Mouse (Mus musculus): ENCODE measurements around the gene Slc46a1. TPM values are rescaled to one million over a fixed set of nuclear protein-coding genes. Genes with fewer than 3 reads are reported as not detected.

Slc46a1 gene
- polyA plus RNA-seq (2016; fragmentation: Nextera tagmentation; extraction: Ambion mirVana), result 15.4 and 15.5 TPM in 2 replicates

GRCm38 (mm10) chr11:78465568-78466180 is at the start of gene Slc46a1:
TSS of gene Slc46a1 (plus strand) at chr11:78465697.
- peak within 1 kb of the TSS; percentile 90 for H3K9ac ChIP-seq
- no peaks in the 10 kb centered on the region for H3K27me3 ChIP-seq
- no peaks in the 10 kb centered on the region for H3K36me3 ChIP-seq
- peak within 1 kb of the TSS; percentile 73 for H3K4me3 ChIP-seq
- 0 out of 2 replicates have a peak, but pooled peaks cover 4% of the 10 kb centered on the region for H3K9me3 ChIP-seq
- peak within 1 kb of the TSS; percentile 82 for H3K4me2 ChIP-seq (replicated peaks)
- H3K4me1 ChIP-seq, result peaks cover 15% of the 10 kb centered on the region
- ATAC-seq (ENCODE audit: insufficient number of reproducible peaks, insufficient read depth, low FRiP score, low TSS enrichment), result peak; percentile 93
- WGBS, result under 1% methylated on average over 41 of the region's 41 CpGs
- peak within 1 kb of the TSS; percentile 97 for H3K27ac ChIP-seq

GRCm38 (mm10) chr11:78416854-78417253 is 48.6 kb upstream of the Slc46a1 start:
- Histone ChIP-seq H3K4me2 (replicated peaks) (no peak overlapping the region), H3K9ac (no peak overlapping the region), H3K9me3 (no peaks in the 10 kb centered on the region), H3K4me1 (no peaks in the 10 kb centered on the region), H3K27ac (no peak overlapping the region), H3K4me3 (no peak overlapping the region), H3K27me3 (peaks cover 5% of the 10 kb centered on the region; the same call in 1 of the 2 replicates), H3K36me3 (no peaks in the 10 kb centered on the region)
- ATAC-seq (ENCODE audit: insufficient number of reproducible peaks, insufficient read depth, low FRiP score, low TSS enrichment), result no peak
- 85% methylated on average over 6 of the region's 6 CpGs for WGBS

- H3K36me3 ChIP-seq, result no peaks in the 10 kb centered on the region
- H3K4me2 ChIP-seq (replicated peaks), result no peak overlapping the region
- no peaks in the 10 kb centered on the region for H3K9me3 ChIP-seq
- ATAC-seq (ENCODE audit: insufficient number of reproducible peaks, insufficient read depth, low FRiP score, low TSS enrichment), result no peak
- H3K27me3 ChIP-seq, result peaks cover 11% of the 10 kb centered on the region; the same call in 1 of the 2 replicates
- no peaks in the 10 kb centered on the region for H3K4me1 ChIP-seq
- H3K4me3 ChIP-seq, result no peak overlapping the region
- H3K27ac ChIP-seq, result no peak overlapping the region
- H3K9ac ChIP-seq, result no peak overlapping the region
- WGBS, result 69% methylated on average over 12 of the region's 12 CpGs
Observed at GRCm38 (mm10) chr11:78420263-78420889, 45.1 kb upstream of the Slc46a1 start.

- no peaks in the 10 kb centered on the region for H3K9me3 ChIP-seq
- H3K27ac ChIP-seq, result no peak overlapping the region
- H3K4me2 ChIP-seq (replicated peaks), result no peak overlapping the region
- no peak overlapping the region for H3K4me3 ChIP-seq
- no peaks in the 10 kb centered on the region for H3K4me1 ChIP-seq
- H3K27me3 ChIP-seq, result peaks cover 11% of the 10 kb centered on the region; the same call in 1 of the 2 replicates
- no peak overlapping the region for H3K9ac ChIP-seq
- WGBS, result 68% methylated on average over 13 of the region's 13 CpGs
- ATAC-seq (ENCODE audit: insufficient number of reproducible peaks, insufficient read depth, low FRiP score, low TSS enrichment), result no peak
- no peaks in the 10 kb centered on the region for H3K36me3 ChIP-seq
Observed at GRCm38 (mm10) chr11:78421201-78422009, 44.1 kb upstream of the Slc46a1 start.

GRCm38 (mm10) chr11:78422055-78422819 is 43.3 kb upstream of the Slc46a1 start, which contains the start of gene Slc13a2:
TSS of gene Slc13a2 (minus strand) at chr11:78422217.
- 27% methylated on average over 13 of the region's 13 CpGs for WGBS

GRCm38 (mm10) chr11:78424352-78424751 is 41.1 kb upstream of the Slc46a1 start:
- H3K9ac ChIP-seq, result no peak overlapping the region
- no peak for ATAC-seq (ENCODE audit: insufficient number of reproducible peaks, insufficient read depth, low FRiP score, low TSS enrichment)
- 64% methylated on average over 2 of the region's 2 CpGs for WGBS
- H3K27me3 ChIP-seq, result peaks cover 11% of the 10 kb centered on the region; the same call in 1 of the 2 replicates
- no peaks in the 10 kb centered on the region for H3K36me3 ChIP-seq
- no peaks in the 10 kb centered on the region for H3K4me1 ChIP-seq
- H3K4me3 ChIP-seq, result no peak overlapping the region
- no peak overlapping the region for H3K4me2 ChIP-seq (replicated peaks)
- no peaks in the 10 kb centered on the region for H3K9me3 ChIP-seq
- H3K27ac ChIP-seq, result no peak overlapping the region

More at GRCm38 (mm10) chr11:78422055-78422819, 43.3 kb upstream of the Slc46a1 start, which contains the start of gene Slc13a2:
- Histone ChIP-seq H3K9me3 (no peaks in the 10 kb centered on the region), H3K4me3 (no peak within 1 kb of the TSS), H3K4me1 (no peaks in the 10 kb centered on the region), H3K27me3 (peaks cover 11% of the 10 kb centered on the region; the same call in 1 of the 2 replicates), H3K36me3 (no peaks in the 10 kb centered on the region), H3K9ac (no peak within 1 kb of the TSS), H3K27ac (no peak within 1 kb of the TSS), H3K4me2 (replicated peaks) (no peak within 1 kb of the TSS)
- no peak for ATAC-seq (ENCODE audit: insufficient number of reproducible peaks, insufficient read depth, low FRiP score, low TSS enrichment)

GRCm38 (mm10) chr11:78425572-78425971 is 39.9 kb upstream of the Slc46a1 start:
- peaks cover 8% of the 10 kb centered on the region; the same call in 1 of the 2 replicates for H3K27me3 ChIP-seq
- 81% methylated on average over 1 of the region's 1 CpGs for WGBS
- no peak overlapping the region for H3K27ac ChIP-seq
- no peaks in the 10 kb centered on the region for H3K4me1 ChIP-seq
- H3K4me2 ChIP-seq (replicated peaks), result no peak overlapping the region
- ATAC-seq (ENCODE audit: insufficient number of reproducible peaks, insufficient read depth, low FRiP score, low TSS enrichment), result no peak
- H3K9me3 ChIP-seq, result no peaks in the 10 kb centered on the region
- no peaks in the 10 kb centered on the region for H3K36me3 ChIP-seq
- H3K9ac ChIP-seq, result no peak overlapping the region
- no peak overlapping the region for H3K4me3 ChIP-seq

GRCm38 (mm10) chr11:78427655-78428054 is 37.8 kb upstream of the Slc46a1 start:
- no peak for ATAC-seq (ENCODE audit: insufficient number of reproducible peaks, insufficient read depth, low FRiP score, low TSS enrichment)
- Histone ChIP-seq H3K27me3 (no peaks in the 10 kb centered on the region), H3K9me3 (no peaks in the 10 kb centered on the region), H3K36me3 (no peaks in the 10 kb centered on the region), H3K4me3 (no peak overlapping the region), H3K4me1 (no peaks in the 10 kb centered on the region), H3K9ac (no peak overlapping the region), H3K27ac (no peak overlapping the region), H3K4me2 (replicated peaks) (no peak overlapping the region)
- 91% methylated on average over 6 of the region's 6 CpGs for WGBS

GRCm38 (mm10) chr11:78428309-78428708 is 37.2 kb upstream of the Slc46a1 start:
- no peaks in the 10 kb centered on the region for H3K36me3 ChIP-seq
- ATAC-seq (ENCODE audit: insufficient number of reproducible peaks, insufficient read depth, low FRiP score, low TSS enrichment), result no peak
- H3K9me3 ChIP-seq, result no peaks in the 10 kb centered on the region
- H3K9ac ChIP-seq, result no peak overlapping the region
- 79% methylated on average over 5 of the region's 5 CpGs for WGBS
- H3K27ac ChIP-seq, result no peak overlapping the region
- H3K4me2 ChIP-seq (replicated peaks), result no peak overlapping the region
- H3K4me1 ChIP-seq, result no peaks in the 10 kb centered on the region
- no peak overlapping the region for H3K4me3 ChIP-seq
- H3K27me3 ChIP-seq, result no peaks in the 10 kb centered on the region

- Histone ChIP-seq H3K27me3 (no peaks in the 10 kb centered on the region), H3K9ac (no peak overlapping the region), H3K9me3 (no peaks in the 10 kb centered on the region), H3K36me3 (no peaks in the 10 kb centered on the region), H3K27ac (no peak overlapping the region), H3K4me3 (no peak overlapping the region), H3K4me1 (peaks cover under 1% of the 10 kb centered on the region; the same call in 1 of the 2 replicates), H3K4me2 (replicated peaks) (no peak overlapping the region)
- WGBS, result 59% methylated on average over 11 of the region's 11 CpGs
- ATAC-seq (ENCODE audit: insufficient number of reproducible peaks, insufficient read depth, low FRiP score, low TSS enrichment), result no peak
Observed at GRCm38 (mm10) chr11:78430195-78430878, 35.2 kb upstream of the Slc46a1 start.
